Mouse (Mus musculus) liver, embryonic 14.5 days (tissue): Measurements from ENCODE around the gene Tmem232.

Source experiments
- CTCF ChIP-seq: IDR thresholded peaks from 2 replicates; pipeline ENCODE4 v1.5.1; 2016; ENCODE audit warnings: antibody characterized with exemption, low read depth, control low read depth
- EP300 ChIP-seq: IDR thresholded peaks from 2 replicates; pipeline ENCODE4 v1.6.1; 2016; ENCODE audit warnings: antibody characterized with exemption, low read depth

- TF ChIP-seq EP300 = no peak
- no peak for TF ChIP-seq CTCF
Measured at GRCm38 (mm10) chr17:65484654-65485053, 55.9 kb downstream of the Tmem232 start.
